17 mouse cellular contexts compared by ENCODE assay signal in the genomic region with DNA sequence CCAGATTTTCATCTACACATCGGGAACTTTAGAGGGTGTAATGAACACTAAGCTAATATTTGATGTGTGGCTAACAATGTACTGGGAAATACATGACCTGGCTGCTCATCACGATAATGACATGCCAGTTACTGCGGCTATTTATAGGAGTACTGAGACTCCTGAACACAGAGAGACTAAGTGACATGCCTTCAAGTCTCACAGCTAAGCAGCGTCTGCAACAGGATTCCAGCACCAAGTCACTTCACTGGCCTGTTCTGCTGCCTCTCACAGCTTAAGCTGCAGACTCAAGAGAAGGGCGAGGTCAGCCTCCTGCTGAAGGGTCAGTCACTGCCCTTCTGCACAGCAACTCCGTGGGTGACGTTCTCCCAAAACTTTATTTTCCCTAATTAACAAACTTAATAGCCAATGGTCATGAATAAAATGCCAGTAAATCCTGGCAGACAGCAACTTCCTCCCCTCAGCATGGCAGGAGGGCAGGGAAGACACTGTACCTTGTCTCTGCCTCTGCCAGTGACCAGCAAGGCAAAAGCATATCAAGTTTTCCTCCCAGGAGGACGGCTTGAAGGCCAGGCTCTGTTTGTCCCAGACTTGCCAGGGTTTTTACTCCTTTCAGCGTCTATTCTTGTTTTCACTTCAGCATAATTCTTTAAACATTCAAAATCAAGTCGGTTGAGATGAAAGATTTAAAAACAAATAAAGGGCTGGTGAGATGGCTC.
DNase-seq lines count a peak whose midpoint lies in the region; ATAC-seq and TF ChIP-seq lines count a peak whose summit lies in the region.
"Had no signal": no experiment of that assay in that cellular context is flagged by ENCODE, and none has a peak within 500 bp of the region (broad histone marks: within the 10 kb centered on the region; RNA-seq: fewer than 3 reads in every experiment).

No protein-coding gene starts in this region.

- peak; percentile 42 for DNase-seq in gastrocnemius, postnatal 25 days
- no peak for DNase-seq in gastrocnemius, postnatal 36 days
- DNase-seq in lung, postnatal 0 days (ENCODE audit: low spot score): no peak
- no peak for DNase-seq in lung, postnatal 4 days
- DNase-seq in urinary bladder, adult 2 months (ENCODE audit: low spot score): no peak
- no peak for DNase-seq in kidney, postnatal 10 days
- DNase-seq: cerebellum, postnatal 14 days; embryo, embryonic 11 days; kidney, adult 11 months; kidney, postnatal 25 days; lung, postnatal 14 days had no signal

- H3K4me3 ChIP-seq in lung, postnatal 0 days (ENCODE audit: low read depth, low read length): no peak overlapping the region
- H3K4me3 ChIP-seq in heart, embryonic 16.5 days (ENCODE audit: low read length): no peak overlapping the region
- H3K4me3 ChIP-seq: forebrain, embryonic 12.5 days; limb, embryonic 15.5 days; neural tube, embryonic 12.5 days had no signal

- 0 out of 2 replicates have a peak, but pooled peaks have one; percentile 38 for ATAC-seq in lung, postnatal 0 days
- peak; percentile 71 for ATAC-seq in heart, embryonic 16.5 days (replicated peaks; ENCODE audit: extremely low read depth, insufficient read depth, low FRiP score)
- ATAC-seq: hindbrain, postnatal 0 days had no signal

- no peaks in the 10 kb centered on the region for H3K36me3 ChIP-seq in lung, postnatal 0 days (ENCODE audit: insufficient read depth, low read length)
- 0 out of 2 replicates have a peak, but pooled peaks cover 3% of the 10 kb centered on the region for H3K36me3 ChIP-seq in heart, embryonic 16.5 days (ENCODE audit: control insufficient read depth, insufficient read depth)
- H3K36me3 ChIP-seq: forebrain, embryonic 12.5 days; limb, embryonic 15.5 days; neural tube, embryonic 12.5 days had no signal

- no peak for TF ChIP-seq CTCF in lung, postnatal 0 days (IDR thresholded peaks at IDR 0.05)

- intact Hi-C loops in gastrocnemius, postnatal 36 days (cut with DNase I): no loop called here

- H3K27ac ChIP-seq in lung, postnatal 0 days (ENCODE audit: low read length): no peak overlapping the region
- H3K27ac ChIP-seq in heart, embryonic 16.5 days (ENCODE audit: low read length): peak overlapping the region; percentile 97
- H3K27ac ChIP-seq: forebrain, embryonic 12.5 days; hindbrain, postnatal 0 days; limb, embryonic 15.5 days; neural tube, embryonic 12.5 days had no signal

- TF ChIP-seq EP300 in lung, postnatal 0 days (IDR thresholded peaks at IDR 0.05): no peak

- H3K9ac ChIP-seq in lung, postnatal 0 days (replicated peaks; ENCODE audit: low read depth): no peak overlapping the region
- H3K9ac ChIP-seq in heart, embryonic 16.5 days (ENCODE audit: low read length): peak overlapping the region; percentile 33
- H3K9ac ChIP-seq: forebrain, embryonic 12.5 days; limb, embryonic 15.5 days; neural tube, embryonic 12.5 days had no signal

- H3K27me3 ChIP-seq in lung, postnatal 0 days (replicated peaks; ENCODE audit: insufficient read depth, low read length): no peaks in the 10 kb centered on the region
- no peaks in the 10 kb centered on the region for H3K27me3 ChIP-seq in heart, embryonic 16.5 days (ENCODE audit: control insufficient read depth, insufficient read depth, low read length)
- H3K27me3 ChIP-seq: forebrain, embryonic 12.5 days; limb, embryonic 15.5 days; neural tube, embryonic 12.5 days; Patski had no signal

- 47% methylated on average over 10 of the region's 10 CpGs for WGBS in lung, postnatal 0 days
- 46% methylated on average over 10 of the region's 10 CpGs for WGBS in heart, embryonic 16.5 days

- H3K9me3 ChIP-seq in lung, postnatal 0 days (ENCODE audit: low read length): no peaks in the 10 kb centered on the region
- no peaks in the 10 kb centered on the region for H3K9me3 ChIP-seq in heart, embryonic 16.5 days (replicated peaks; ENCODE audit: control insufficient read depth, low read length)
- H3K9me3 ChIP-seq: forebrain, embryonic 12.5 days; limb, embryonic 15.5 days; neural tube, embryonic 12.5 days had no signal

- H3K4me1 ChIP-seq in lung, postnatal 0 days (ENCODE audit: insufficient read depth, low read depth, low read length): no peaks in the 10 kb centered on the region; the same call in 1 of the 2 replicates
- H3K4me1 ChIP-seq in heart, embryonic 16.5 days (ENCODE audit: control insufficient read depth, insufficient read depth, low read length): peaks cover 16% of the 10 kb centered on the region
- H3K4me1 ChIP-seq: forebrain, embryonic 12.5 days; neural tube, embryonic 12.5 days had no signal

- no peak overlapping the region for H3K4me2 ChIP-seq in lung, postnatal 0 days (replicated peaks; ENCODE audit: low read depth, low read length)
- peak overlapping the region; percentile 42 for H3K4me2 ChIP-seq in heart, embryonic 16.5 days (ENCODE audit: low read depth, low read length)
- H3K4me2 ChIP-seq: forebrain, embryonic 12.5 days; limb, embryonic 15.5 days; neural tube, embryonic 12.5 days had no signal
